Mouse (Mus musculus) layer of hippocampus, adult 2 months (tissue): ENCODE results near the gene Spaca5. TPM values are rescaled to one million over a fixed set of nuclear protein-coding genes. Genes with fewer than 3 reads are reported as not detected.
A peak's percentile ranks its signal among the peaks of the same experiment; 100 is the strongest.

Source experiments
- DNase-seq, 2 experiments: peaks; one replicate each; pipeline ENCODE4 v3.0.0; 2022; ENCODE audit warnings: low spot score in 2 of 2
- H3K27ac ChIP-seq: fragments of 200-600 bp; 2 replicates; pipeline ENCODE4 v1.8.1; 2022
- H3K4me3 ChIP-seq: fragments of 200-600 bp; 2 replicates; pipeline ENCODE4 v1.8.1; 2022; ENCODE audit warnings: mild to moderate bottlenecking
- CTCF ChIP-seq: fragments of 200-600 bp; conservative IDR thresholded peaks from 2 replicates; pipeline ENCODE4 v1.8.1; 2022; ENCODE audit warnings: antibody characterized with exemption, mild to moderate bottlenecking, moderate library complexity
- long read RNA-seq, 2 experiments: library from polyadenylated mRNA; stranded (forward); transcript quantifications; one replicate each; pipeline ENCODE4 v2.0.0; 2021; ENCODE audit warnings: borderline mapping rate in 2 of 2
- total RNA-seq, 2 experiments: library from RNA; stranded (reverse); gene quantifications; 2 replicates each; pipeline ENCODE4 v1.2.3; 2021

Spaca5 gene
- not detected for total RNA-seq
- long read RNA-seq, experiment 1 = 0 reads
- long read RNA-seq, experiment 2 = 0 reads

- no peak within 1 kb of the TSS for H3K4me3 ChIP-seq
- no peak for TF ChIP-seq CTCF
- DNase-seq = no peak
- H3K27ac ChIP-seq = no peak within 1 kb of the TSS
Observed at GRCm38 (mm10) chrX:21068106-21068505, at the start of gene Spaca5. Gene Spaca5, plus strand, starts transcription at chrX:21068406.

GRCm38 (mm10) chrX:21061460-21061859, 6.7 kb upstream of the Spaca5 start:
- no peak for DNase-seq
- peak; percentile 33 for TF ChIP-seq CTCF
- peak overlapping the region; percentile 66 for H3K4me3 ChIP-seq
- peak overlapping the region; percentile 85 for H3K27ac ChIP-seq

GRCm38 (mm10) chrX:21061866-21062543, 6.2 kb upstream of the Spaca5 start, which contains the start of gene Zfp182:
Gene Zfp182, minus strand, starts transcription at chrX:21062316.
- peak; percentile 73 to 86 for DNase-seq
- Histone ChIP-seq H3K27ac (peak within 1 kb of the TSS; percentile 85), H3K4me3 (peak within 1 kb of the TSS; percentile 66)
- no peak for TF ChIP-seq CTCF

- no peak for DNase-seq
- H3K4me3 ChIP-seq = peak overlapping the region; percentile 66
- no peak for TF ChIP-seq CTCF
- peak overlapping the region; percentile 85 for H3K27ac ChIP-seq
Observed at GRCm38 (mm10) chrX:21062544-21062890, 5.7 kb upstream of the Spaca5 start.

- DNase-seq = no peak
- peak overlapping the region; percentile 68 for H3K4me3 ChIP-seq
- H3K27ac ChIP-seq = peak overlapping the region; percentile 95
- no peak for TF ChIP-seq CTCF
Observed at GRCm38 (mm10) chrX:21088645-21088982, 20.4 kb downstream of the Spaca5 start.

- H3K4me3 ChIP-seq = peak within 1 kb of the TSS; percentile 68
- peak within 1 kb of the TSS; percentile 95 for H3K27ac ChIP-seq
- no peak for TF ChIP-seq CTCF
- peak; percentile 57 to 68 for DNase-seq
Observed at GRCm38 (mm10) chrX:21088983-21089866, 21.0 kb downstream of the Spaca5 start, which contains the start of gene Zfp300. Gene Zfp300, minus strand, starts transcription at chrX:21089527.

GRCm38 (mm10) chrX:21089867-21090239, 21.6 kb downstream of the Spaca5 start:
- TF ChIP-seq CTCF = no peak
- H3K27ac ChIP-seq = peak overlapping the region; percentile 95
- peak overlapping the region; percentile 68 for H3K4me3 ChIP-seq
- DNase-seq = peak in 1 of 2 experiments; percentile 9

GRCm38 (mm10) chrX:21115520-21115919, 47.3 kb downstream of the Spaca5 start, which contains the start of gene Ssxa1:
Gene Ssxa1, plus strand, starts transcription at chrX:21115820.
- Histone ChIP-seq H3K4me3 (no peak within 1 kb of the TSS), H3K27ac (no peak within 1 kb of the TSS)
- no peak for TF ChIP-seq CTCF
- no peak for DNase-seq

Other genes with a start within 250 kb of the Spaca5 start
- not detected for gene Timp1, start 198.2 kb upstream of the Spaca5 start, total RNA-seq
- gene Syn1, start 147.4 kb upstream of the Spaca5 start, total RNA-seq = 100 to 1,000 TPM; 453 to 456 TPM
- gene Cfp, start 136.9 kb upstream of the Spaca5 start, total RNA-seq = 10 to 100 TPM; 12.6 to 20.6 TPM
- 10 to 100 TPM; 84.6 to 91.5 TPM for gene Elk1, start 117.8 kb upstream of the Spaca5 start, total RNA-seq
- 10 to 100 TPM; 13.8 to 17.4 TPM for gene Uxt, start 106.4 kb upstream of the Spaca5 start, total RNA-seq
- 10 to 100 TPM in 1 of 2 experiments, 1 to 10 TPM in 1; 9.8 to 11.1 TPM for gene Zfp182, start 6.1 kb upstream of the Spaca5 start, total RNA-seq
- gene Zfp300, start 21.1 kb downstream of the Spaca5 start, total RNA-seq = 1 to 10 TPM; 4.1 to 4.8 TPM
- not detected for gene Ssxa1, start 47.4 kb downstream of the Spaca5 start, total RNA-seq
- gene Gm21876, start 107.2 kb downstream of the Spaca5 start, total RNA-seq = not detected